Mouse (Mus musculus): ENCODE measurements at regions not wholly inside any gene's neighbourhood (a gene's known extent, or its start where the extent isn't known, plus 50 kb on each side); places are given as distances from the start of the nearest gene placed in this dataset.

GRCm38 (mm10) chr9:87318767-87319166 lies 63.4 kb upstream of the Cep162 start:
- DNase-seq (ENCODE audit: low spot score): no peak
- no peak for TF ChIP-seq POLR2A (IDR thresholded peaks at IDR 0.05; ENCODE audit: borderline replicate concordance, extremely low read depth, insufficient read depth, insufficient read length)
- 30% methylated on average over 7 of the region's 7 CpGs for WGBS
- H3K27ac ChIP-seq (replicated peaks; ENCODE audit: low read depth, low read length): no peak overlapping the region
- no peak overlapping the region for H3K4me2 ChIP-seq (replicated peaks; ENCODE audit: low read depth, low read length, severe bottlenecking)
- H3K9me3 ChIP-seq (ENCODE audit: control insufficient read depth, low read length): no peaks in the 10 kb centered on the region
- H3K4me3 ChIP-seq (replicated peaks; ENCODE audit: low read length): no peak overlapping the region
- ATAC-seq (ENCODE audit: low FRiP score, low read depth): peak; percentile 50
- no peaks in the 10 kb centered on the region for H3K36me3 ChIP-seq (ENCODE audit: control insufficient read depth, insufficient read depth, low read length)
- no peak overlapping the region for H3K9ac ChIP-seq (ENCODE audit: low read depth, low read length, severe bottlenecking)
- peaks cover 7% of the 10 kb centered on the region for H3K4me1 ChIP-seq (ENCODE audit: control insufficient read depth, insufficient read depth, low read length)
- H3K27me3 ChIP-seq (ENCODE audit: control insufficient read depth, insufficient read depth, low read length): no peaks in the 10 kb centered on the region

GRCm38 (mm10) chr9:87310150-87310549 lies 54.8 kb upstream of the Cep162 start:
- ATAC-seq (ENCODE audit: low FRiP score, low read depth) (no peak), DNase-seq (ENCODE audit: low spot score) (no peak)
- H3K9ac ChIP-seq (ENCODE audit: low read depth, low read length, severe bottlenecking): no peak overlapping the region
- H3K27ac ChIP-seq (replicated peaks; ENCODE audit: low read depth, low read length): no peak overlapping the region
- TF ChIP-seq POLR2A (IDR thresholded peaks at IDR 0.05; ENCODE audit: borderline replicate concordance, extremely low read depth, insufficient read depth, insufficient read length): no peak
- H3K4me1 ChIP-seq (ENCODE audit: control insufficient read depth, insufficient read depth, low read length): no peaks in the 10 kb centered on the region
- 69% methylated on average over 6 of the region's 6 CpGs for WGBS
- no peak overlapping the region for H3K4me2 ChIP-seq (replicated peaks; ENCODE audit: low read depth, low read length, severe bottlenecking)
- no peaks in the 10 kb centered on the region for H3K27me3 ChIP-seq (ENCODE audit: control insufficient read depth, insufficient read depth, low read length)
- H3K36me3 ChIP-seq (ENCODE audit: control insufficient read depth, insufficient read depth, low read length): no peaks in the 10 kb centered on the region
- no peak overlapping the region for H3K4me3 ChIP-seq (replicated peaks; ENCODE audit: low read length)
- no peaks in the 10 kb centered on the region for H3K9me3 ChIP-seq (ENCODE audit: control insufficient read depth, low read length)

Measured in limb, embryonic 14.5 days (tissue).